Mouse (Mus musculus): Measurements from ENCODE around the gene Dennd4b.

DNA sequence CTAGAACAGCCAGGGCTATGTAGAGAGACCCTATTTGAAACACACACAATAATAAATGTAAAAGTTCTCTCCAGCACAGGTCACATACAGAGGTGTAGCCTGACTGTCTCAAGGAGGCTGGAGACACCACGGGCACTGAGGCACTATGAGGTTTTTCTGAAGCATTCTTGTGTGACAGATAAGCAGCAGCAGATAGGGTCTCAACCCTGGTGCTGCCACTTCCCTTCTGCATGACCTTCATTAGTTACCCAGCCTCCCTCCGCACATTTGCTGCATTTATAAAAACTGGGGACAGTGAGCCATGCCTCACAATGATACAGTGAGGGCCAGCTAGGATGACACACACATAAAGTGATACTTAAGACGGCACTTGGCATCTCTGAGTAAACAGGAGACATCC, 42.0 kb upstream of the Dennd4b start:
- TF ChIP-seq POLR2A (IDR thresholded peaks at IDR 0.05; ENCODE audit: extremely low read depth, insufficient read depth, low read length) (no peak), CTCF (IDR thresholded peaks at IDR 0.05; ENCODE audit: low read depth, low read length) (no peak)
